Mouse (Mus musculus) cortical plate, adult 2 months (tissue): ENCODE results near the gene Gm44596.

ENCODE experiments used
- CTCF ChIP-seq: fragments of 200-500 bp; IDR thresholded peaks from 2 replicates; pipeline ENCODE4 v1.5.1; 2011; ENCODE audit warnings: mild to moderate bottlenecking, control low read depth, low read length; ENCODE audit not compliant: insufficient read depth; ENCODE audit errors: extremely low read depth
- POLR2A ChIP-seq: fragments of 200-500 bp; IDR thresholded peaks from 2 replicates; pipeline ENCODE4 v1.6.1; 2011; ENCODE audit warnings: mild to moderate bottlenecking, low read length, control low read depth; ENCODE audit not compliant: insufficient read depth; ENCODE audit errors: extremely low read depth

DNA sequence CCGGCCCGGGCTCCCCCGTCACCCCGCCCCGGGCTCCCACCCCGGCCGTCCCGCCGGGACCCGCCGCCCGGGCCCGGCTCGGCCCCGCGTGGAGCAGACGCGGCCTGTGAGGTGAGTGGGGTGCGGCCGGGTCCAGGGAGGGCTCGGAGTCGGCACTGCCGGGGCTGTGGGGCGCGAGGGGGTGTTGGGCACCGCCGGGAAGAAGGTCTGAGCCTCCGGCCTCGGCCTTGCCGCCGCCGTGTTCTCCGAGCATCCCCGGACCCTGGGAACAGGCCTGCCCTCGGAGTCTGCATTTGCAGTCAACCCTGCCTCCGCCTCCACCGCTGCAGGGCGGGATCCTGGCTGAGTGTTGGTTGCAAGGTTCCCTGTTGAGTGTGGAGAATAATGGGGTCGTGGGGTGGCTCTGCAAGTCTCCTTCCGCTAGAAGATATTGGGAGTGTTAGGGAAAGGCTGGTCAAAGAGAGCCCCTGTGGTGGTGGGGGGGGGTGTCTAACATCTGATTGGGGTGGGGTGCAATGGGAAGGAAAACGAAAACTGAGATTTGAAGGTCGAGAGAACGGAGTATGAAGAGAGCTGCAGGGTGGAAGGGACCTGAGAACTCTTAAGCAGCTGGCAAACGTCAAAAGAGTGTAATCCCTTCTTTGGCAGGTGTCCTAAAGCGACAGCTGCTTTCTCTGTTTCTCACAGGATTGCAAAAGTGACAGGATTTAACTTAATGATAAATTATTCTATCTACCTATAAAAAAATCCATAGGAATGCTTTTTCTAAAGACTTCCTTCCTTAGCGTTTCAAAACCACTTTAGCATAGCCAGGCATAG is 12.1 kb upstream of the Gm44596 start:
- TF ChIP-seq CTCF (no peak), POLR2A (no peak)
